Mouse (Mus musculus) lung, postnatal 0 days (tissue): ENCODE data around the gene Milr1. TPM values are rescaled to one million over a fixed set of nuclear protein-coding genes. Genes with fewer than 3 reads are reported as not detected.
A peak's percentile ranks its signal among the peaks of the same experiment; 100 is the strongest.
"Not testable (repeated sequence)": the region's sequence is repeated elsewhere in the genome, so short reads cannot be mapped to it uniquely, and the experiment has no call there.

ENCODE experiments used
- ATAC-seq: fragments of 200-750 bp; cut with Nextera tagmentation; 2 replicates; pipeline ENCODE4 v1.8.0; 2017; ENCODE audit warnings: moderate library complexity
- DNase-seq: peaks from one replicate; pipeline ENCODE4 v3.0.0-alpha.2; 2016; ENCODE audit warnings: low spot score
- H3K27ac ChIP-seq: fragments of 300-500 bp; sonication (generic); 2 replicates; pipeline ENCODE4 v1.5.1; 2014; ENCODE audit warnings: antibody characterized with exemption, mild to moderate bottlenecking, low read length, mixed read lengths
- H3K27me3 ChIP-seq: fragments of 300-500 bp; sonication (generic); replicated peaks from 2 replicates; pipeline ENCODE4 v1.6.1; 2014; ENCODE audit warnings: low read length, mixed read lengths; ENCODE audit not compliant: insufficient read depth
- H3K36me3 ChIP-seq: fragments of 300-500 bp; sonication (generic); 2 replicates; pipeline ENCODE4 v1.6.1; 2014; ENCODE audit warnings: low read length, mixed read lengths; ENCODE audit not compliant: insufficient read depth
- H3K4me1 ChIP-seq: fragments of 300-500 bp; sonication (generic); 2 replicates; pipeline ENCODE4 v1.6.1; 2014; ENCODE audit warnings: antibody characterized with exemption, low read depth, low read length, mixed read lengths; ENCODE audit not compliant: insufficient read depth
- H3K4me2 ChIP-seq: fragments of 300-500 bp; sonication (generic); replicated peaks from 2 replicates; pipeline ENCODE4 v1.6.1; 2014; ENCODE audit warnings: low read depth, mild to moderate bottlenecking, low read length, moderate library complexity, mixed read lengths
- H3K4me3 ChIP-seq: fragments of 300-500 bp; sonication (generic); 2 replicates; pipeline ENCODE4 v1.5.1; 2014; ENCODE audit warnings: low read depth, low read length
- H3K9ac ChIP-seq: fragments of 300-500 bp; sonication (generic); replicated peaks from 2 replicates; pipeline ENCODE4 v1.6.1; 2014; ENCODE audit warnings: low read depth, mild to moderate bottlenecking
- H3K9me3 ChIP-seq: fragments of 300-500 bp; sonication (generic); 2 replicates; pipeline ENCODE4 v1.6.1; 2016; ENCODE audit warnings: low read length, mixed read lengths
- CTCF ChIP-seq: IDR thresholded peaks from 2 replicates; pipeline ENCODE4 v1.5.1; 2016; ENCODE audit warnings: antibody characterized with exemption, mild to moderate bottlenecking
- EP300 ChIP-seq: IDR thresholded peaks from 2 replicates; pipeline ENCODE4 v1.6.1; 2016; ENCODE audit warnings: antibody characterized with exemption, mild to moderate bottlenecking, control low read depth
- WGBS: fragments of 180-500 bp; shearing (Covaris S2); extraction: QIAGEN DNeasy Blood & Tissue Kit; methylation state at CpG from one replicate; pipeline ENCODE4 v1.1.7; 2014; 5-methylcytosine and 5-hydroxymethylcytosine counted together
- polyA plus RNA-seq: library from polyadenylated mRNA; unstranded; fragments of >200 nt; fragmentation: Nextera tagmentation; extraction: Ambion mirVana; gene quantifications from 2 replicates; pipeline ENCODE4 v1.2.1, GENCODE M21; 2015

Gene Milr1
- polyA plus RNA-seq, 1 experiment from 2014 or later: 4.1 TPM

GRCm38 (mm10) chr11:106795679-106796078 lies 44.7 kb downstream of the Milr1 start:
- H3K9ac ChIP-seq: no peak overlapping the region
- no peak overlapping the region for H3K4me2 ChIP-seq
- no peak overlapping the region for H3K4me3 ChIP-seq
- peak overlapping the region; percentile 32; the same call in 1 of the 2 replicates for H3K27ac ChIP-seq
- H3K27me3 ChIP-seq: no peaks in the 10 kb centered on the region
- ATAC-seq (peak; percentile 76), DNase-seq (peak; percentile 74)
- no peaks in the 10 kb centered on the region for H3K9me3 ChIP-seq
- H3K4me1 ChIP-seq: no peaks in the 10 kb centered on the region
- TF ChIP-seq CTCF: no peak
- peak; percentile 35; the same call in 1 of the 2 replicates for TF ChIP-seq EP300
- 36% methylated on average over 9 of the region's 9 CpGs for WGBS
- H3K36me3 ChIP-seq: peaks cover 24% of the 10 kb centered on the region

- WGBS: 79% methylated on average over 10 of the region's 10 CpGs
These were observed 51.1 kb downstream of the Milr1 start for GRCm38 (mm10) chr11:106802069-106802627.

GRCm38 (mm10) chr11:106807442-106807841 lies 56.4 kb downstream of the Milr1 start:
- DNase-seq, H3K4me2 ChIP-seq, H3K27me3 ChIP-seq, H3K4me1 ChIP-seq, H3K27ac ChIP-seq, ATAC-seq, H3K4me3 ChIP-seq, H3K9ac ChIP-seq, H3K9me3 ChIP-seq: not testable (repeated sequence)
- 36% methylated on average over 1 of the region's 1 CpGs for WGBS
- peaks cover 17% of the 10 kb centered on the region; the same call in 1 of the 2 replicates for H3K36me3 ChIP-seq

More at GRCm38 (mm10) chr11:106802069-106802627, 51.1 kb downstream of the Milr1 start:
- H3K27ac ChIP-seq: no peak overlapping the region
- no peaks in the 10 kb centered on the region for H3K4me1 ChIP-seq
- DNase-seq (no peak), ATAC-seq (no peak)
- no peak overlapping the region for H3K4me2 ChIP-seq
- peaks cover 44% of the 10 kb centered on the region for H3K36me3 ChIP-seq
- H3K9me3 ChIP-seq: no peaks in the 10 kb centered on the region
- no peak overlapping the region for H3K9ac ChIP-seq
- no peaks in the 10 kb centered on the region for H3K27me3 ChIP-seq
- TF ChIP-seq EP300: no peak
- TF ChIP-seq CTCF: no peak
- no peak overlapping the region for H3K4me3 ChIP-seq

DNA sequence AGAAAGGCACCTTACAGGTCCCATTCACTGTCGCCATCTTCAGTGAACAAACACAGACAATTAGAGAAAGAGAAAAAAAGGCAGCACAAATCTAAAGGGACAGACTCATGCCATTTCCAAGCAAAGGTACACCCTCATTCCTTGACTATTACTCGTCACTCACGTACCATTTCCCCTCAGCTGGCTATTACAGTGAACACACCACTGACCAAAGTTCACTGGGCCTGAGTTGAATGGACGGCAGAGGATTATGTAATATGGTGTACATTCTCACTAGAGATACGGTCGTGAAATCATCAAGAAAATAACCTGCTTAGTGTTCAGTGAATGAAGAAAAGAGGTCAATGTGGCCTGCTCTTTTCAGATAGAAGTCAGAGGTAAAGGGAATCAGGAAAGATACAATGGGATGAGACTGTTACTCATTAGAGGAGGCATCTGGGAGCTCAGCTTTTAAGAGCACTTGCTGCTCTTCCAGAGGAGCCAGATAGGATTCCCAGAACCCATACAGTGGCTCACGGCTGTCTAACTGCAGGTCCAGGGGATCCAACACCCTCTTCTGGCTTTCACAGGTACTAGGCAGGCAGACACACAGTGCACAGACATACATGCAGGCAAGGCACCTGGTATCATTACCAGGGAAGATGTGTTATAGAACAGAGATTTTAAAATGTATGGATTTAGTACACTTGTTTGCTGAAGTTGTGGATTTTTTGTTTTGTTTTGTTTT lies 61.5 kb downstream of the Milr1 start:
- DNase-seq (no peak), ATAC-seq (no peak)
- 86% methylated on average over 7 of the region's 7 CpGs for WGBS
- Histone ChIP-seq H3K4me3 (no peak overlapping the region), H3K9me3 (no peaks in the 10 kb centered on the region), H3K27ac (no peak overlapping the region), H3K4me2 (no peak overlapping the region), H3K36me3 (peaks cover 10% of the 10 kb centered on the region), H3K9ac (no peak overlapping the region), H3K4me1 (no peaks in the 10 kb centered on the region), H3K27me3 (no peaks in the 10 kb centered on the region)
- TF ChIP-seq CTCF (no peak), EP300 (no peak)

- no peak for ATAC-seq
- Histone ChIP-seq H3K27me3 (no peaks in the 10 kb centered on the region), H3K36me3 (peaks cover 14% of the 10 kb centered on the region; the same call in 1 of the 2 replicates), H3K4me1 (no peaks in the 10 kb centered on the region), H3K9ac (no peak overlapping the region), H3K27ac (no peak overlapping the region), H3K4me3 (no peak overlapping the region), H3K4me2 (no peak overlapping the region), H3K9me3 (no peaks in the 10 kb centered on the region)
- no peak for TF ChIP-seq EP300
- no peak for TF ChIP-seq CTCF
- DNase-seq: no peak
- WGBS: 71% methylated on average over 14 of the region's 14 CpGs
These were observed 63.7 kb downstream of the Milr1 start for GRCm38 (mm10) chr11:106814601-106815320.

DNA sequence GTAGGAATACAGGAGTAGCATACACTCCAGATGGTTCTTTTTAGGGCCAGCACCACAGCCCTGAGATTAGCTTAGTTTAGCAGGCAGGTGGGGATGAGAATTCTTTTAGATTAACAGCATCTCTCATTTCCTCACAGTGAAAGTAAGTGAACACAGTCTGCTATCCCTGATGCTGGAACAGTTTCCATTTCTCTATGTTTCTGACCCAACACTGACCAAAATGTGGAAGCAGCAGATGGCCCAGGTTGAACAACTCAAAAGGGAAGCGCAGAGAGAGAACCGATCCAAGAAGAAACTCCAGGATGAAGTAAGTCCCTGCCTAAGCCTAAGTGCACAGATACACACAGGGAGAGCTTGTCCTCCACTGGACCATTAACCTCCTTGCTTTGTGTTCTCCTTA lies 64.3 kb downstream of the Milr1 start:
- TF ChIP-seq CTCF (no peak), EP300 (no peak)
- peaks cover 15% of the 10 kb centered on the region; the same call in 1 of the 2 replicates for H3K36me3 ChIP-seq
- WGBS: 87% methylated on average over 2 of the region's 2 CpGs
- no peak for ATAC-seq
- no peak overlapping the region for H3K9ac ChIP-seq
- no peaks in the 10 kb centered on the region for H3K4me1 ChIP-seq
- no peaks in the 10 kb centered on the region for H3K9me3 ChIP-seq
- H3K4me3 ChIP-seq: no peak overlapping the region
- no peak overlapping the region for H3K27ac ChIP-seq
- DNase-seq: no peak
- no peaks in the 10 kb centered on the region for H3K27me3 ChIP-seq
- H3K4me2 ChIP-seq: no peak overlapping the region
